Mouse (Mus musculus): ENCODE results near the gene Aimp2.
A peak's percentile ranks its signal among the peaks of the same experiment; 100 is the strongest.

Aimp2 gene

DNA sequence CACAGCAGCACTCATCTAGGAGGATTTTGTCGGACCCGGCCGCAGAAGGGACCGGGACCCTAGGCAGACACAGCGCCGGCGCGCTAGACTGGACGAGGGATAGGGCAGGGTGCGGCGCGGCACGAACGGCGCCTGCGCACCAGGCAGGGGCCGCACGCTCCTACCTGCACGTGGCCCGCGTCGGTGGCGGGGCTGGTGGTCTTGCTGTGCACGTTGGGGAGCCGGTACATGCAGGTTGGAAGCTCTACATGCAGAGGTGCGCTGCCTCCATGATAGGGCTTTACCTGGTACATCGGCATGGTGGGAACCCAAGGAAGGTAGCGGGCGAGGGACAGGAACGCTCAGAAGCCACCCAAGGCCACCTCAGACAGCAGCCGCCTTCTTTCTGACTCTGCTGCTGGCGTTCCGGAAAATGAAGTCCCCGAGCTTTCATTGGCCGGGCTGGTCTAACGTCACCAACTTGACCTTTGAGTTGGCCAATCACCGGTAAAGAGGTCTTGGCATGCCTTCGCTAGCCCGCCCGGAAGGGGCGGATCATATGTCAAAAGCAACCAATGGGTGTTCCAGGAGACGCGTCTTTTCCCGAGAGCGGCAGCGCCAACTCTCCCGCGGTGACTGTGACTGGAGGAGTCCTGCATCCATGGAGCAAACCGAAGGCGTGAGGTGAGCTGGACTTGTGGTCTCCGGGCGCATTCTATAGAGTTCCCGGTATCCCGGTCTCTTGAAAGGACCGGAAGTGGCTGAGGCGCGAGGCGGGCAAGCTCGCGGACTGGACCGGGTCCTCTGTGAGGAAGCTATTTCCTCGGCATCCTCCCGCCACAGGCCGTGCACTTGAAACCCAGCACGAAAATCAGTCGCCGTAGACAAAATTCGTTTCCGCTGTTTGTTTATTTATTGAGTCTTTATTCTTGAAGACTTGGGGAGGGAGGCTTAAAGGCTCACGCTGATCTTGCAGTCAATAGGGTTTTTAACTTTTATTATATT, at the start of gene Aimp2, which contains the start of gene Pms2:
Aimp2 (minus strand) TSS at position 431 of the 984 bp plus-strand sequence.
Pms2 (plus strand) TSS at position 548 of the 984 bp plus-strand sequence.
- peak; percentile 96 for DNase-seq

DNA sequence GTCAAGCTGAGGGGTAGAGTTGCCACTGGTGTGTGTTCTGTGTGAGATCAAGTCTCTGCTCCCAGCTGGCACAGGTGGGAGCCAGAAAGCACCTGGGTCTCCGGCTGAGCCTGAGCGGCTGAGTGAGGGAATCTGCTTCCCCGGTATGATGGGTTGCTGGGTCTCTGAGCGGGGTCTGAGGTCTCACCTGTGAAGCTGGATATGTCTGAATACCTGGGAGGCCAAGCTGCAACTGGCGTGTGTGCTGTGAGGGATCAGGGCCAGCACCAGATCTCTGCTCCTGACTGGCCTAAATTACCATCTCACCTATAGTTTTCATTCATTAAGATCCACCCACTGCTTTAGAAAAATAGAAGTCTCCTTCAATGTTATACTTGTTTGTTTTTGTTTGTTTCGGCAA, 47.5 kb upstream of the Aimp2 start:
- no peak for DNase-seq

DNA sequence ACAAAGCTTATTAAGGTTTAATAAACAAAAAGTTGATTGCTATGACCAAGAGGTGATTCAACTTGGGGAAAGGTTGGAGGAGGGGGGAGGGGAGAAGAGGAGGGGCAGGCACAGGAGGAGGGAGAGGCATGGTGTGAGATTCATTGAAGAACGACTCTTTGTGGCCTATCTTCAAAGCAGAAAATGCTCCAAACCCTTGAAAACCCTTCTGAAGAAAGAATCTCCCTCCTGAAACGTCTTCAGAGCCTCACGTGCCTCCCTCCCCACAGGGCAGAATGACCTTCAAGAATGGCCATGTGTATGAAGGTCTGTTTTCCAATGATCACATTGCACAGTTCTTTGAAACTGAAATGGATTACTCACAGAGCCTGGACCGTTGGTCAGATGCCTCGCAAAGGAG, 40.4 kb upstream of the Aimp2 start:
- DNase-seq, result no peak

DNA sequence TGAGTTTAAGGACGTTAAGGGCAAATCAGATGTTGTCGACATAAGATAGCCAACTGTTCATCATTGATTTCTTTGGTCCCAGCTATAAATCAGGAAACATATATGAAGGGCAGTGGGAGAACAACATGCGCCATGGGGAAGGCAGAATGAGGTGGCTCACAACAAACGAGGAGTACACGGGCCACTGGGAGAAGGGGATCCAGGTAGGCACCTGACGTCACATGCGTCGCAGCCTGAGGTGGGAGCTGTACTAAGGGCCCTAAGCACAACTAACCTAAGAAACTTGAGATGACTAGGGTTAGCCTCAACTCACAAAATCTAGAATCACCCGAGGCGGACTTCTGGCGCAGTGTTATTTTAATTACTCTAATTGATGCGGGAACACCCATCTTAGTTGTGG, 38.7 kb upstream of the Aimp2 start:
- DNase-seq, result no peak

DNA sequence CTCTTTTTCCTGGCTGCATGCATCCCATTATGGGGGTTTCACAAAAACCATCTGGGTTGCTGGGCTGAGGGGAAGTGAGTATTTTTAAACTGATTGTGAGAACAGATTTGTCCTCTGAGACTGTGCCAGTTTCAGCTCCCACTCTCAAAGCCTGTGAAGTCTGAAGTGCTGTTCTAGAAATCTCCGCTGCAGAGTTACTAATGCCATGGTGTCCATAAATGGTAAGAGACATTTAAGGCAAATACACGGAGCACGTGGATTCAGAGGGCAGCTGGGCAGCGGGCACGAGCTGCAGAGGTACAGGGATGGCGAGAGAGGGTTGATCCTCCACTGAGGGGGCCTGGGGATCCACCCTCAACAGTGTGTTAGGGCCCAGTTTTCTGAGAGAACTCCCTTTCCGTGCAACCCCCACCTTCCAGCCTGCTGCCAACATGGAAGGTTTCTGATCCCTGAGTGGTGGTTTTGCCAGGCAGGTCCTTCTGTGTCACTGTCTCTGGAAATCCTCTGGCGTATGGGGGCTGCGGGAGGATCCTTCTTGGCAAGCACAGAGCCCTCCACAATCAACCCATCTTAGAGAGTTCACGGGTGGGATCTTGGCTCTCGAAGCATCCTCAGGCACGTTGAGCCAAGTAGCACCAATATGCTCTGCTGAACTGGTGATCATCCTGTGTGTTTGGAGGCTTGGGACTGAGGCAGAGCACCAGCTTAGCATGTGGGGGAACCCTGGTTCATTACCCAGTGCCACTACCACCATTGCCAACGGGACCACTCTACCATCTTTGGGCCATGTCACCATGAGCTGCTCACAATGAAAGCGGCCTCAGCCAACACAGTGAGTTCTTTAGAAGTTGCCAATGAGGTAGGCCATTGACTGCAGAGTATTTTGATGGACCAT, 33.8 kb upstream of the Aimp2 start:
- no peak for DNase-seq

DNA sequence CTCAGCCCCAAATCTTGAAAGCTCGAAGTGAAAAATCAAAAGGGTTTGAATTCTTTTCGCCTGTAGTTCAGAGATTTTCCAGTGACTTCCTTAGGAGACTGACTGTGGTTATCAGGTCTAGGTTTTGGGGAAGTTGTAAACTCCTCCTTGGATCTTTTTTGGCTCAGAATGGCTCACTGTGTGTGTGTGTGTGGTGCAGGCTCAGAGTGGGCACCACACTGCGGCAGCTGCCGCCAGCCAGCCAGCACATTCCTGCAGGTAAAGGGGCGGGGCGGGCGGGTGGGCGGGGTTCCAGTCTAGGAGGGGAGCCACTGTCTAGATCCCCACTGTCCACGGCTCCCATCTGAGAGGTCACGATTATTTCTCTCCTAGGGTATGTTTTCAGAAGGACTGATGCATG, 31.9 kb upstream of the Aimp2 start:
- DNase-seq, result no peak

DNA sequence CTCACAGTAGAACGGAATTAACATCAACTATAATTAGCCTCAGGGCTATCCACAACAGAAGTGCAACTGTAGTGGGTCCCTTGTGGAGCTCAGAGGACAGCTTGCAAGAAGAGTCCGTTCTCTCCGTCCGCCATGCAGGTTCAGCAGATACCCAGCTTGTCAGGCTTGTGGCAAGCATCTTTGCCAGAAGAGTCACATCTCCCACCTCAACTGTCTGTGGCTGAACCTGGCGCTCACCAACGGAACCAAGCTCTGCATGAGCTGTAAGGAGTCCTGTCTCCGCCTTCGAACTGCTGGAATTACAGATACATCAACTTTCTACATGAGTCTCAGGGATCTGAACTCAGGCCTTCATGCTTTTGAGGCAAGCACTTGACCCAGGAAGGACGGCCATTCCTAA, 26.5 kb upstream of the Aimp2 start:
- no peak for DNase-seq

DNA sequence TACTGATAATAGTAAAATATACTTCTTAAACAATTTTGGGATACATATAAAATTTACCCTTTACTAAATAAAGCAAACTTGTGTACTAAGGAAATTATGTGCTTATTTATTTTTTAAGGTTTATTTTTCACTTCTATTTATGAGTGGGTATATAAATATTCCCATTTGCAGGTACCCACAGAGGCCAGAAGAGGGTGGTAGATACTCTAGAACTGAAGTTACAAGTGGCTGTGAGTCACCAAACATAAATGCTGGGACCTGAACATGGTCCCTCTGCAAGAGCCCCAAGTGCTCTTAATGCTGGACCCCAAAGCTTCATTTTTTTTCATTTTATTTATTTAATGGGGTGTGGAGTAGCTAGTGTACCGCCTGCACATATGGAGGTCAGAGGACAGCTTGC, 24.2 kb upstream of the Aimp2 start:
- DNase-seq, result no peak

DNA sequence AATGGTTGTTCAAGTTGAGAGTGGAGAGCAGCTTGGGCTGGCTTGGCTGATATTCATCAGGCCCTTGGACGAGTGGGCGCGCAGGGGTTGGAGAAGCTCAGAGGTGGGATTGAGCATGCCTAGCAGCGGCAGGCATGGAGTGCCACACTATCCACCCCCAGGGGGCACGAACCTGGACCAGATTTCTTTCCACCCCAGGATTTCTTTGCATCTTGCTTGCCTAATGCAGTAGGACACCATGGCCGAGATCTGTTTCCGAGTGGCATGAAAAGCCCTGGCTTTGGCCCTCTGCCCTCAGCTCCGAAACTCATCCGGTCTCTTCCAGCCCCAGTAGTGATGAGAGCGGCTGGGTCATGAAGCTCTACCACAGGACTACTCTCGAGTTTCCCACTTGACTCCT, 23.8 kb upstream of the Aimp2 start:
- no peak for DNase-seq

DNA sequence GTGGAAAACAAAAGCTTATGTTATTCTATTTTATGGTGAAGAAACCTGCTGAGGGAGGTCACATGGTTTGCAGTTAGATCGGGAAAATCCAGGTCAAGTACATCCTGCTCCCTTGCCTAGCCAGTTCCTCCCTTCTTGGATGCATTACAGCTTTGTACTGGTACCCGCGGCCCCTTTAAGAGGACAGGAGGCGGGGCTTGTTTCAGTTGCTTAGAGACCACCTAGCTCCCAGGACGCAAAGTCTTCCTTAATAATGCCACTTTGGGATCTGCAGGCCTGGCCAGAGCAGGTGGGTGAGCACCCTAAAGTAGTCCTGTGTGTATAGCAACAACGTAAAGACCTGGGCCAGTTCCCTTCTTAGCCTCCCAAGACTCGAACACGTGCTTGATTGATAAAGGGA, 23.2 kb upstream of the Aimp2 start, which contains the start of gene Rsph10b:
Rsph10b (plus strand) TSS at position 205 of the 400 bp plus-strand sequence.
- DNase-seq, result peak; percentile 17

DNA sequence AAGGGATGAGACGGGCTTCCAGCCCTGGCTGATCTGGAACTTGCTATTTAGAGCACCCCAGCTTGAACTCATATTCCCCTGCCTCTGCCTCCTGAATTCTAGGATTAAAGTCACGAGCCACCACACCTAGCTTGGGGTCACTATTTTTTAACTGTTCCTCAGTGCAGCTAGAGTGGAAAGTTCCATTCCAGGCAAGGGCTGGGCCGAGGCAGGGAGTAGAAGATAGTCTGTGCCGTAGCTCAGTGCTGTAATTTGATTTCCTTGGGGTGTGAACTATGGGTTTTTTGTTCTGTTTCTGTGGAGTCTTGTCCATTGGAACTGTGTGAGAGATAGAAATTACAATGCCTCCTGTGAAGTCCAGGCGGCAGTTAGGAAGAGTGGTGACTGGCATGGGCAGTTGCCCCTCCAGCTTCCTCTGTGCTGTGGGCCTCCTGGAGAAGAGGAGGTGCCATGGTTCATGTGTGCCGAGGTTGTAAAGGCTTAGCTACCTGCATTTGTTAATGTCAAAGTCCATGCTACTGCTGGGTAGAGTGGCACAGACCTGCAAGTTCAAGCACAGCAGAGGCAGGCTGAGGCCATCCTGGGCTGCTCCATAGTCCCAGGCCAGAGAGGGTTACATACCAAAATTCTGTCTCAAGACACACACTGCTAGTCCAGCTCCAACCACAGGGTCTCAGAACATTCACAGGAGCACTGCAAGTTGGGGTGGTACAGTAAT, 22.4 kb upstream of the Aimp2 start:
- DNase-seq, result no peak

DNA sequence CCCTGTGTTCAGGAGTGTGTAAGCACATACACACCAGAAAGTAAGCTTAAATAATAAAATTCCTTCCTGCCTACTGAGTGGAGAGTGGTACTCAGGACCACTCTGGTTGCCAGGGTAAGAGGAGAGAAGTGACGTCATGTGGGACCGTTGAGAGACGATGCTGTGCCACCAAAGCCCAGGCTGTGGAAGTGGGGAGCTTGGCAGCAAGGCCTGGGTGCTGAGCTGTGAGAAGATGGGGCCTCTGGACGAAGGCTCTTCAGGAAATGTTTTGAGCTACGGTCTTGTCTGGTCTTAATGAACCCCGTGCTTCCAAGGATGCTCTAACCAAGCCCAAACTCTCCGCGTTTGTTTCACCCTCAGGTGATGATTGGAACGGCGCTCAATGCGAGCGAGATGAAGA, 21.0 kb upstream of the Aimp2 start:
- DNase-seq, result no peak

DNA sequence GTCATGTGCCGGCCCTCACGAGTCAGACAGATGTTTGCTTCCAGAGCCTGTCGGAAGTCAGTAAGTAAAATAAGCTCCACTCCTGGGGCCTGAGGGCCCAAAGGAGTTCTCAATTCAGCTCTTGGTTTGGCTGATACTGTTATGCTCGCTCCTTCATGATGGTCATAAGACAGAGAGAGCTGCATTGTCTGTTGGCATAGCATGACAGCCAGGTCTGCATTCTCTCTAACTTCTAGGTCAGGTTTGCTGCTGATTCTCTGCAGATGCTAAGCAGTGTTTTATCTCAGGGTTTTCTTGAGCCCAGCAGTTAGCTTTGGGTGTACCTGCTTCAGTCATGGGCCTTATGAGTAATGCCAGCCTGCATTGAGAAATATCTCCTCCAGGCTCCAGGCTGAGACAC, 19.6 kb upstream of the Aimp2 start:
- no peak for DNase-seq

DNA sequence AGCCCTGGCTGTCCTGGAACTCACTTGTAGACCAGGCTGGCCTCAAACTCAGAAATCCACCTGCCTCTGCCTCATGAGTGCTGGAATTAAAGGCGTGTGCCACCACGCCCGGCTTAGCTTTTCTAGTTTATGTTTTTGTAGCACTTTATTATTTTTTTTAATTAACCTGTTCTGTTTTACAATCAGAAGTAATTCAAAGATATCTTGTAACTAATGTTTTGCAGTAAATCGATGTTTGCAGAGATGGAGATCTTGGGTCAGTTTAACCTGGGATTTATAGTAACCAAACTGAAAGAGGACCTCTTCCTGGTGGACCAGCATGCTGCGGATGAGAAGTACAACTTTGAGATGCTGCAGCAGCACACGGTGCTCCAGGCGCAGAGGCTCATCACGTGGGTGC, 18.2 kb upstream of the Aimp2 start, which contains the start of gene Gm42421:
Gm42421 (plus strand) TSS at position 301 of the 400 bp plus-strand sequence.
- DNase-seq, result no peak

DNA sequence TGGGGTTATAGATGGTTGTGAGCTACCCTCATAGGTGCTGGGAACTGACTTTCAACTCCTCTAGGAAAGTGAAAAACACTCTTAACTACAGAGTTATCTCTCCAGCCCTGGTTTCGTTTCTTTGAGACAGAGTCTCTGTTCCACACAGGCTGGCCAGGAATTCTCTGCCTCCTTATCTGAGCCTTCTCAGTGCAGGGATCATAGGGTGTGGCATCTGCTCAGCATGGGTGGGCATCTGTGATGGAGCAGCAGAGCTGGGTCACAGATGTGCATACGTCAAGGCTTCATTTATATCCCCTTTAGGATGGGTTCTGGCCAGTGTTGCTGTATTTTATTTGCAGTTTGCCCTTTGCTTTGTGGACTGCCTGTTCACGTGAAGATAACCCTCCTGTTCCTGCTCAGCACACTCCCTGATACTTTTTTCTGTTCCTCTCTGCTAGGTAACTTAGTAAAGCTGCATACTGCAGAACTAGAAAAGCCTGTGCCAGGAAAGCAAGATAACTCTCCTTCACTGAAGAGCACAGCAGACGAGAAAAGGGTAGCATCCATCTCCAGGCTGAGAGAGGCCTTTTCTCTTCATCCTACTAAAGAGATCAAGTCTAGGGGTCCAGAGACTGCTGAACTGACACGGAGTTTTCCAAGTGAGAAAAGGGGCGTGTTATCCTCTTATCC, 15.3 kb upstream of the Aimp2 start:
- no peak for DNase-seq

DNA sequence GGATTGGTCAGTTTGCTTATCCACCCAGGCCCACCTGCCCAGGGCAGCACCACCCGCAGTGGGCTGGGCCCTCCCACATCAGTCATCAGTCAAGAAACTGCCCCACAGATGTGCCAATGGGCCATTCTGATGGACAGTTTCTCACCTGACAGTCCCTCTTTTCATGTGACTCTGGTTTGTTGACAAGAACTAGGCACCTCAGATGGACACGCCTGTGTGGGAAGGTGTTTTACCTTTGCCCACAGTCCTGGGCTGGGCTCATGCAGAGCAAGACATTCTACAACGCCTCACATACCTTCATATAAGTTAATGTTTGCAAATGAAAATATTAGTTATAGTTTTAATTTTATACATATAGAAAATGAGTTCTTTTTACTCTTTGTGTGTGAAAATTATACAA, 8.5 kb upstream of the Aimp2 start:
- no peak for DNase-seq

DNA sequence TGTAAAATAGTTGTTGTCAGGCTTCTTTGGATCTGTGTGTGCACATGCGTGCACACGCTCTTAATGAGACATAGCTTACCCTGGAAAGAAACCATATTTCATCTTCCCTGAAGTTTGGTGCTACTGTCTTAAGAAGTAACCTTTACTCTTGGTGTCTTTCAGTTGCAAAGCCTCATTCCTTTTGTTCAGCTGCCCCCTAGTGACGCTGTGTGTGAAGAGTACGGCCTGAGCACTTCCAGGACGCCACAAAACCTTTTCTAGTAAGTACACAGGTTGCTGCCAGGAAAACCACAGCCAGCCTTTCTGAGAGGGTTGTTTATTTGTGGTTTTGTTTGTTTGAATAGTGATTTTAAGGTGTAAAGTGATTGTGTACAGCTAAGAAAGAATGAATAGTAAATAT, 7.8 kb upstream of the Aimp2 start:
- DNase-seq, result peak; percentile 78

DNA sequence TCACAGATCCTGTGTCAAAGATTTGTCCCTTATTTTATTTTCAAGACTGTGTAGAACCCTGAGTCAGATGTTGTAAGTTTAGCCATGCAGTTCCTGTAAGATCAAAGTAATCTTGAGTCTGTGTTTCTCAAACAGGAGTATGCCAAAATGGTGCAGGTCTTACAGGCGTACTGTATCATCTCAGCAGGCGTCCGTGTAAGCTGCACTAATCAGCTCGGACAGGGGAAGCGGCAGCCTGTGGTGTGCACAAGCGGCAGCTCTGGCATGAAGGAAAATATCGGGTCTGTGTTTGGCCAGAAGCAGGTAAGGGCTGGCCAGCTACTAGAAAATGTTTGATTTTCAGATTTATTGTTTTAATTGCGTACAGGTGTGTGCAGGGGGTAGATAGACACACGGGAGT, 6.6 kb upstream of the Aimp2 start:
- no peak for DNase-seq

DNA sequence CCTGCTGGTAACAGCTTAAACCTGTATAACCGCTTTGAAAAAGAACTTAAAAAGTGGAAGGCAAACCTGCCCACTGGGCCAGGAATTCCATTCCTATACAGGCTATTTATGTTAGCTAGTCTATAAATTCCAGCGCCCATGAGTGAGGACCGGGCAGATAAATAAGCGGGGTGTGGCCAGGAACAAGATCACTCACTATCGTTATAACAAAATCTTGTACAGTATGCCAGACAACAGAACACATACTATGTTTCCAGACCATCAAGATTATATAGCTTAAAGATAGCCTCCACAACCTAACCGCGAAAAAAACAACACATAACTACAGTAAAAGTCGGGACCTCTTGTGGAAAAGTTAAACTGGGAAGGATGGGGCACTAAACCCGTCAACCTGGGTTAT, 721 bp downstream of the Aimp2 start:
- DNase-seq, result no peak

DNA sequence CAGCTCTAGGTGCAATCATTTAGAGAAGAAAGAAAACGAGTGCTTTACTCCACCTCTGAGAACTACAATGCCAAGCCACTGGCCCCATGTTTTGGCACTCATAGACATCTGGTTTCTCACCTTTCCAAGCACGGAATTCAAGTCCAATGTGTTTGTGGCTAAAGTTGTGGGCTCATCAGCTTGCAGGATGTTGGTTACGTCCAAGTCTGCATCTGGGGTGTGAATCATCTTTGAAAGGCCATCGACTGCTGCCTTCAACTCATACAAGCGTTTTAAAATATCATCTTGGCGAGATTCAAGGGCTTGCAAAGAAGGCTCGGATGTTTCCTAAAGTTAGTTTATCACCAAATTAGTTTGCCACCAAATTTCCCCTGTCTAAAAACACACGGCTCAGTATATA, 3.2 kb downstream of the Aimp2 start:
- no peak for DNase-seq

DNA sequence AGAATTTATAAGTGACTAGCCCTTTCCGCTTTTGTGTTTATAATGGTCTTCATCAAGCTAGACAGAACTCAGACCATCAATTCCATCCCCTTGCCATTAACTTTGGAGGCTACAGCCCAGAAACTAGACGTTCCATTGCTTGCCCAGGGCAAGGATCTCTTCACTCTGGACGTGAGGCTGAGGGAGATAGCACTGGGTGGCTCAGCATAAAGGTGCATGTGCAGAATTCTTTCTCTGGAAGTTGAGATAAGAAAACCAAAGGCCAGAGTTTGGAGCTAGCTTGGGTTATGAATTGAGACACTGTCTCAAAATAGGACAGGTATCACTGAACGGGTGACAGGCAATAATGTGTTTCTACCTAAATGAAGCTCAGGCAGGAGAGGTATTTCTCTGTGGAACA, 5.8 kb downstream of the Aimp2 start:
- no peak for DNase-seq

DNA sequence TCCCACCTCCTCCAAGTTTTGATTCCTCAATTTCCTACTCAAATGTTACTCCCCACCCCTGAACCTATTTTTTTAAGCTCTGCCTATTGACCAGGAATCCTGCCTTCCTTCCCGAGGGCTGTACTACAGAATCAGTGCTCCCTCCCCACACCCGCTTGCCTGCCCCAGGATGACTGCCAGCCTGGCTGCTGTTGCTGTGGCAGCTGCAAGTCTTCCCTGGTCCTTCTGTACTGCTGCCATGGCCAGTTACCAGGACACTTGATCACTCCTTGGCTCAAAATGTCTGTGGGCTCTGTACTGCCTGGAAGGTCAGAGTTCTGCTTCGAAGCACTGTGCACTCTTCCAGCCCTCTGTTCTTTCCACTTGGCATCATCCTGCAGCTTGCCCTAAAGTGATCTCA, 7.5 kb downstream of the Aimp2 start:
- no peak for DNase-seq

Data from kidney, postnatal 10 days (tissue).